Mouse (Mus musculus) bone marrow macrophage, adult 2 months (primary cell): ENCODE measurements around the gene Sema6c. TPM values are rescaled to one million over a fixed set of nuclear protein-coding genes. Genes with fewer than 3 reads are reported as not detected.
A peak's percentile ranks its signal among the peaks of the same experiment; 100 is the strongest.

Experiments used
- H3K27ac ChIP-seq: 2 replicates; pipeline ENCODE4 v1.5.1; 2012; ENCODE audit warnings: low read depth, low read length; ENCODE audit not compliant: insufficient read depth
- H3K4me1 ChIP-seq: 2 replicates; pipeline ENCODE4 v1.6.1; 2012; ENCODE audit warnings: low read length; ENCODE audit not compliant: control insufficient read depth, insufficient read depth
- H3K4me3 ChIP-seq: 2 replicates; pipeline ENCODE4 v1.5.1; 2012; ENCODE audit warnings: mild to moderate bottlenecking, low read length, moderate library complexity; ENCODE audit not compliant: insufficient read depth
- CTCF ChIP-seq: IDR thresholded peaks from 2 replicates; pipeline ENCODE4 v1.5.1; 2012; ENCODE audit warnings: low read depth, mild to moderate bottlenecking, low read length, moderate library complexity
- POLR2A ChIP-seq: IDR thresholded peaks from 2 replicates; pipeline ENCODE4 v1.6.1; 2012; ENCODE audit warnings: mild to moderate bottlenecking, low read depth, low read length, borderline replicate concordance
- polyA plus RNA-seq: library from polyadenylated mRNA; stranded (reverse); fragments of >200 nt; gene quantifications from 2 replicates; pipeline ENCODE4 v1.2.4, GENCODE M21; 2012; ENCODE audit not compliant: missing spikeins, insufficient read depth, insufficient read length

Gene Sema6c
- polyA plus RNA-seq, 1 experiment = 1.2 TPM

DNA sequence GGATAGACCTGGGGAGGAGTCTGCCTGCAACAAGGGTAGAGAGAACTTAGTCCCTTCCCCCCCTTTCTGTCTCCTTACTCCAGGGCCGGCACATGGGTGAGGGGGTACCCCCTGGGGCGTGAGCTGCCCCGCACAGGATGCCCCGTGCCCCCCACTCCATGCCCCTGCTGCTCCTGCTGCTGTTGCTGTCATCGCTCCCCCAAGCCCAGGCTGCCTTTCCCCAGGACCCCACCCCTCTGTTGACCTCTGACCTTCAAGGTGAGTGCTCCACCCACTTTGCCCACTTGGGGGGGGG lies 3.9 kb downstream of the Sema6c start:
- Histone ChIP-seq H3K27ac (no peak overlapping the region), H3K4me1 (peaks cover 6% of the 10 kb centered on the region; the same call in 1 of the 2 replicates), H3K4me3 (no peak overlapping the region)
- no peak for TF ChIP-seq POLR2A
- TF ChIP-seq CTCF = no peak

DNA sequence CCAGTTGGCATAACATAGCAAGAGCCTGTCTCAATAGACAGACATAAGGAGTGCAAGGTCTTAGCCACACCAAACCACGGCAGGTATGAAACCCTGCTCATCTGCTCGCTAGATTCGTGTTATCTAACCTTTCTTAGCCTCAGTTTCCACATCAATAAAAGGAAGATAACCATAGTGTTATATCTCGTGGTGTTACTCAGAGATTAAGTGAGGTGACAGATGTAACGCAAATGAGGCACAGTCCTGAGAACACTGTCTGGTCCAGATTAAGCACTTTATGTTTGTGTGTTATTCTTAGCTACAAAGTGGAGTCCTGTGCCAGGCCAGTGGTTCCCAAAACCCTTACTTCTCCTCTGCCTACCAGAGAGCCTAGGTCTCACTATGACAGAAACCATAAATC lies 4.6 kb downstream of the Sema6c start:
- TF ChIP-seq POLR2A = no peak
- no peak overlapping the region for H3K27ac ChIP-seq
- H3K4me3 ChIP-seq = no peak overlapping the region
- H3K4me1 ChIP-seq = peaks cover 3% of the 10 kb centered on the region; the same call in 1 of the 2 replicates

DNA sequence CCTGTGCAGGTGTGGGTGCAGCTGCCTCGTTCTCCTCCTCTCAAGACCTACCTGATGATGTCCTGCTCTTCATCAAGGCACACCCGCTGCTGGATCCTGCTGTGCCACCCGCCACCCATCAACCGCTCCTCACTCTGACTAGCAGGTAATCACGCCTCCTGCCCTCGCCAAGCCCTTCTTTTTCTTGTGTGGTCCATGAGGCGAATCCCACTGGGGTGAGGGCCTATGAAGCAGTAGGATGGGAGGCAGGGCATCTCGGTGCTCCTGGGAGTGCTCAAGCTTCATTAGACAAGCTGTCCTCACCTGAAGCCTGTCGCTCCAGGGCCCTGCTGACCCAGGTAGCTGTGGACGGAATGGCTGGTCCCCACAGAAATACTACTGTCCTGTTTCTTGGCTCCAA lies 9.7 kb downstream of the Sema6c start:
- Histone ChIP-seq H3K4me3 (no peak overlapping the region), H3K4me1 (no peaks in the 10 kb centered on the region), H3K27ac (no peak overlapping the region)
- TF ChIP-seq CTCF = no peak
- no peak for TF ChIP-seq POLR2A

DNA sequence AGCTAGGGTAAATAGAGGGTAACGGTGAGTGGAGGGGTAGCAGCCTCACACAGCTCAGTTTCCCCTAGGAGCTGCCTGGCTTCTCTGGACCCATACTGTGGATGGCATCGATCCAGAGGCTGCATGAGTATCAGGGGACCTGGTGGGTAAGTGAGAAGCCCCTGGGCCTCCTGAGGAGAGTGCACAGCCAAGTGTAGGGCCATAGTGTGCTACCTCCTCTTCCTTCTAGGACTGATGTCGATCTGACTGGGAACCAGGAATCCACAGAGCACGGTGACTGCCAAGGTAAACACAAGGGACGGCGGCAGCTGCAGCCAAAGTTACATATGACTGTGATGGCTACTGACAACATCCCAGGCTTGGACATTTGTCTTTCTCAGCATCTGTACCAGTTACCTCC lies 10.8 kb downstream of the Sema6c start:
- Histone ChIP-seq H3K27ac (no peak overlapping the region), H3K4me3 (no peak overlapping the region), H3K4me1 (no peaks in the 10 kb centered on the region)
- no peak for TF ChIP-seq POLR2A
- no peak for TF ChIP-seq CTCF

DNA sequence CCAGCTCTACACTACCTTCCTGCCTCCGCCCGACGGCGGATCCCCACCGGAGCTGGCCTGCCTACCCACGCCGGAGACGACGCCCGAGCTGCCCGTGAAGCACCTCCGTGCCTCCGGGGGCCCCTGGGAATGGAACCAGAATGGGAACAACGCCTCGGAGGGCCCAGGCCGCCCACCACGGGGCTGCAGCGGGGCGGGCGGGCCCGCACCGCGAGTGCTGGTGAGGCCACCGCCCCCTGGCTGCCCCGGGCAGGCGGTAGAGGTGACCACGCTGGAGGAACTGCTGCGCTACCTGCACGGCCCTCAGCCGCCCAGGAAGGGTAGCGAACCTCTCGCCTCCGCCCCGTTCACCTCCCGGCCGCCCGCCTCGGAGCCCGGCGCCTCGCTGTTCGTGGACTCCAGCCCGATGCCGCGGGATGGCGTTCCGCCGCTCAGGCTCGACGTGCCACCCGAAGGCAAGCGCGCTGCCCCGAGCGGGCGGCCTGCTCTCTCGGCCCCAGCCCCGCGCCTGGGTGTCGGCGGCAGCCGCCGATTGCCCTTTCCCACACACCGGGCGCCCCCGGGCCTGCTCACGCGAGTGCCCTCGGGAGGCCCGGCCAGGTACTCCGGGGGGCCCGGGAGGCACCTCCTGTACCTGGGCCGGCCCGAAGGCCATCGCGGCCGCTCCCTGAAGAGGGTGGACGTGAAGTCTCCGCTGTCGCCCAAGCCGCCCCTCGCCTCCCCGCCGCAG lies 12.4 kb downstream of the Sema6c start:
- no peak overlapping the region for H3K4me3 ChIP-seq
- H3K4me1 ChIP-seq = no peaks in the 10 kb centered on the region
- no peak for TF ChIP-seq POLR2A
- no peak overlapping the region for H3K27ac ChIP-seq

DNA sequence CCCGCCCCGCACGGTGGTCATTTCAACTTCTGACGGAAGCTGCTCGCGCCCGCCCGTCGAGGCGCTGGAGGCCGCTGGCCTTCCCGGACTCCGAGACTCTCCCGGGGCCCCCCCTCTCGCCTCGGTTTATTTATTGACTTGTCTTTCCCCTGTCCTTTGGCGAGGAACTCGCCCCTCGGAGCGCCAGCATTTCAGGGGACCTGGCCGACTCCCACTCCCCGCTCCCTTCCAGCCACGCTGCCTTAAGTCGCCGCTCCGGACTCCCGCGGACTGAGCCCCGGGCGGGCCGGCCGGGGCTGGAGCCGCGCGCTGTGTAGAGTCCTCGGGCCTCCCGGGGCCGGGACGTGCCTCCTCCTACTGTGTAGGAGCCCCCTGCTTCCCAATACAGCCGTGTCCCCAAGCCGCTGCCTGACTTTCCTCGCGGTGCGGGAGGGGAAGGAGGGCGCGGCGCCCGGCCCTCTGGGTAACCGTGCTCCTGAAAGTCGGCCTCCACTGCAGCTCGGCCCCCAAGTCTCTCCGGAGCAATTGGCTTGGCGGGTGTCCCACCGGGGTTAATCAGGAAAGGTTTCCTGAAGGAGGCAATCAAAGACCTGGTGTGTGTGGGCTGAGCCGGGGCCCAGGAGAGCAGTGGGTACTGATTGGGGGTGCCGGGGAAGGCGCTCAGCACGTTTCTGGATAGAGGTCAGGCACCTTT lies 13.1 kb downstream of the Sema6c start:
- Histone ChIP-seq H3K4me1 (no peaks in the 10 kb centered on the region), H3K27ac (no peak overlapping the region), H3K4me3 (peak overlapping the region; percentile 41)
- TF ChIP-seq POLR2A (no peak), CTCF (no peak)

DNA sequence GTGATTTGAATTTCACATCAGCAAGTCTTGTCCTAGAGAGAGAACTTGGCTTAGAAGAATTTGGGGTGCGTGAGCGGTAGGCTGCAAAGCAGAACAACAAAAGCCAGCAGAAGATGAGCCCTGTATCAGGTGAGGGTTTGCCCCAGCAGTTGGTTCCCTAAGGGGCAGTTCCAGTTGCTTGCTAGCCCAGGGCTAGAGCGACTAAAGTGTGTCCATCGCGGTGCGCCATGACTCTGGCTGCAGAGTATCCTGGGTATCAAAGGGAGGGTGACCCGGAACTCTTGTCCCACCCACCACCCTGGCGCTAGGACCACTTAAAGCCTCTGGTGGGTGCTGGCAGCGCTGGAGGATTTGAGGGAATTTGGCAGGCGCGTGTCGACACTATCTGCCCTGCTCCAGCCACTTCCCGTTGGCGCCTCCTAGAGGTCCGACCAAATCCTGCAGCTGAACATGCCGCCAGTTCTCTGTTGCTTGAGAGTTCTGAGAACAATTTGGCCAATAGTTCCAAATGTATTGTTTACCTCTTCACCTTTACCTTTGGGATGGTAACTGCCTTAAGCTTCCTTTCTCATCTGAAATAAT lies 13.8 kb downstream of the Sema6c start:
- H3K4me1 ChIP-seq = no peaks in the 10 kb centered on the region
- H3K4me3 ChIP-seq = peak overlapping the region; percentile 41
- TF ChIP-seq CTCF = no peak
- TF ChIP-seq POLR2A = no peak
- no peak overlapping the region for H3K27ac ChIP-seq

DNA sequence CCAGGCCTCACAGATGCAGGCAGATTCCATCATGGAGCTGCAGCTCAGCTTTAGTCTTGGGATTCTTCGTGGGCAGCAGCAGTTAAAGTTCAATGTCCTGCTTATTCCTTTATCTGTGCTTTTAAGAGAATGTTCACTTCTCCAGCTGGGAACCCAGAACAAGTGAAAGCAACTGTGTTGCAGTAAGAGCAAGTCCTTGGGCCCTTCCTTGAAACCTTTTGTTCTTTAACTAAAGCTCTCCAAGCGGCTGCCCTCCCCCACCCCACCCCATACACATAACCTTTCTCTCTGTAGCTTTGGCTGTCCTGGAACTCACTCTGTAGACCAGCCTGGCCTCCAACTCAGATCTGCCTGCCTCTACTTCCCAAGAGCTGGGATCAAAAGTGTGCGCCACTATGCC lies 16.2 kb downstream of the Sema6c start:
- H3K27ac ChIP-seq = no peak overlapping the region
- TF ChIP-seq POLR2A (no peak), CTCF (no peak)
- H3K4me1 ChIP-seq = no peaks in the 10 kb centered on the region
- no peak overlapping the region for H3K4me3 ChIP-seq

DNA sequence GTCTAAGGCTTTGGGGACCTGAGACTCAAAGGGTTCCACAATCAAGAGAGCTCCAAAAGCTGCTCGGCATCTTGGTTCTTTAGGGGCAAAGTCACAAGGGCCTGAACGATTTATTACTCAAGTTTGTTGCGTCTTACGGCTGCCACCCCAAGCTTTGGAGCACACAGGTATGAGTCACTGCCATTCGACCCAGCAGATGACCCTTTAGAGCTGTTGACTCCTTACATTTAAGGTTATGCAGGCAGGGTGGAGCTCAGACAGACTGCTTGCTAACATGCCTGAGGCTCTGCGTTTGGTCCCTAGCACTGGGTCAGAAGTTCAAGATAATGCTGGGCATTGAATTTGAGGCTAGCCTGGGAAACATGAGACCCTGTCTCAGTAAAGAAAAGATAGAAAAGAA lies 17.3 kb downstream of the Sema6c start:
- TF ChIP-seq CTCF = no peak
- TF ChIP-seq POLR2A = no peak
- Histone ChIP-seq H3K27ac (no peak overlapping the region), H3K4me1 (no peaks in the 10 kb centered on the region), H3K4me3 (no peak overlapping the region)

DNA sequence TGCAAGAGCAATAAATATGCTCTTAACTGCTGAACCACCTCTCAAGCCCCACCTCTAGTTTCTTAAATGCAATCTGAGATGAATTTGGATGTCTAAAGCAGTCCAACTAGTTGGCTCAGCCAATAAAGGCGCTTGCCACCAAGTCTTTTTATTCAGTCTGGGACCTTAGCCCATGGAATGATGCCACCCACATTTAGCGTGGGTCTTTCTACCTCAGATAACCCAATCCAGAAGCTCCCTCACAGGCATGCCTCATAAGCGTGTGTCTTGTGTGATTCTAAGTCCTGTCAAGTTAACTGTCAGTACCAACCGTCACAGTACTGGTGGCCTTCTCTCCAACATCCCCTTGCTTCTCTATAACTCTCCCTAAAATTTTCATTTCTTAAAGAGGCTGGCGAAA lies 18.7 kb downstream of the Sema6c start:
- Histone ChIP-seq H3K27ac (no peak overlapping the region), H3K4me3 (no peak overlapping the region), H3K4me1 (no peaks in the 10 kb centered on the region)
- TF ChIP-seq CTCF (no peak), POLR2A (no peak)
